Mouse (Mus musculus): ENCODE measurements at regions not wholly inside any gene's neighbourhood (a gene's known extent, or its start where the extent isn't known, plus 50 kb on each side); places are given as distances from the start of the nearest gene placed in this dataset.

DNA sequence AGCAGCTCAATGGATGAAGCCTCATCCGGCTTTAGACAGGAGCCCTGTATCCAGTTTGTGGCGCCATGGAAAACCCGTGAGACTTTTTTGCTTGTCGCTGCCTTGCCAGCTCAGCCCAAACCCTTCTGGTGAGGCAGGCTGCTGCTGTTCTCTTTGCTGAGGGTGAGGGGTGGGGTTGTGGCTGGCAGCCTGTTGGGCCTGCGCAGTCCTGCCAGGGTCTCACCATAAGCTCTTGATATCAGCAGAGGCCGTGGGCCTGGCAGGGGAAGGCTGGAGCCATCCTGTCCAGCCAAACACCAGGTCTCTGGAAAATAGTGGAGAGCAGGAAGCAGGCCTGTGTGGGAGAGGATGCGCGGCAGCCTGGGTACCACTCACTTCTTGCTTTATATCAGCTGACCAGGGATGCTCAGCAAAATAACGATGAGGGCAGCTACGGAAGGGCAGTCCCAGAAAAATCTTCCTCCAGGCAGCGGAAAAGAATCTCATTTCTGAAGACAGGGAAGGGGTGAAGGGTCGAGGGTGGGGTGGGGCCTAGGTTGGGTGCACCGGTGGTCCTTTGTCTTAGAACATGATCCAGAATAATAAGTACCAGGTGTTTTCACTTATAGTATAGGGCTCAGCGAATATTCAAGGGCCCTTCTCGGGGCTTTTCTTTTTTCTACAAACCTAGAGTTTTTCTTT, 73.4 kb upstream of the Medag start:
- no peak for DNase-seq (ENCODE audit: extremely low read depth, low read depth)

DNA sequence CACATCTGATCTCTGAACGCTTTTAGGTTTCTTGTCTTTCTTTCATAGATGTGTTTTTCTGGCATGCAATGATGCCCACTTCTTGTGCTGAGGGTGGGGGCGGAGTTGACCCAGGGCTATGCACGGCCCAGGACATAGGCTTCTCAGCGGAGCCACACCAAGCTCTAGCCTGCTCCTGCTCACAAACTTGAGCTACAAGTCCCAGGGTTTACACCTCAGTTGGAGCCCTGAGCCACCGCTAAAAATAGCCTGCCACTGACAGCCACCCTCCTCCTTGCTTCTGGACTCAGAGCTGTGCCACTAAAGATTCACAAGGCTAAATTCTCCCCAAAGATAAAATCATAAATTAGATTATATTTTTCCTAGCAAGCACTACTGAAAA, 72.9 kb upstream of the Medag start:
- DNase-seq (ENCODE audit: extremely low read depth, low read depth): no peak

DNA sequence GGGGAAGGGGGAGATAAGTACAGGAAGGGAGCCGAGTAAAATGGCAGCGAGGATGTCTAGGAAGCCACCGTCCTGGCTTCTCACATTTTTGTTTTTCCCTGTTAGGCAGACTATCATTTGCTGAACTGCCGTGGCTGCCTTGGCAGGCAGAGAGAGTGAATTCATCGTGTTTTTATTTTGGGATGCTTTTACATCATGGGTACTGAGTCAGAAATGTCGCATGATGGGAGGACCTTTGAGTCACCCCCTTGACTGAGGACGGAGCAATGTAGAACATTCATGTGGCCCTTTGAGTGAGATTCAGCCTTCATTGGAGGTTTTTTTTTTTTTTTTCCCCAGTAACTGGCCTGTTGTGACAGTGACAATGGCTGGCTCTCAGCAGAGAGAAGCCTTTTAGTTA, 71.2 kb upstream of the Medag start:
- DNase-seq (ENCODE audit: extremely low read depth, low read depth): no peak

DNA sequence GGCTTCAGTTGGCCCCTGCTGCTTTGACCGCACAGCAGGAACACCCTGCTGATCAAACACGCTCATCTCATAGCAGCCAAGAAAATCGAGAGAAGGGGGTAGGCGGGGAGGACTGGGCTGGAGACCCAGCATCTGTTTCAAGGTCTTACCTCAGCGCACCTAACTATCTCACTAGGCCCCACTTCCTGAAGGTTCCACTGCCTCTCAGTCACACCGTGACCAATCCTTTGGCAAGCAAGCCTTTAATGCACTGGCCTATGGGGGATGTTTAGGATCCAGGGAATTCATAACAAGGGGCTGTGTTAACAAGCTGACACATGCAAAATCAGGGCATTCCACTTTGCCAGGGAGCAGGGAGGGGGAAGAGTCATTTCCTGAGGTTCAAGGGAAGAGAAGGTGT, 70.1 kb upstream of the Medag start:
- DNase-seq (ENCODE audit: extremely low read depth, low read depth): no peak

DNA sequence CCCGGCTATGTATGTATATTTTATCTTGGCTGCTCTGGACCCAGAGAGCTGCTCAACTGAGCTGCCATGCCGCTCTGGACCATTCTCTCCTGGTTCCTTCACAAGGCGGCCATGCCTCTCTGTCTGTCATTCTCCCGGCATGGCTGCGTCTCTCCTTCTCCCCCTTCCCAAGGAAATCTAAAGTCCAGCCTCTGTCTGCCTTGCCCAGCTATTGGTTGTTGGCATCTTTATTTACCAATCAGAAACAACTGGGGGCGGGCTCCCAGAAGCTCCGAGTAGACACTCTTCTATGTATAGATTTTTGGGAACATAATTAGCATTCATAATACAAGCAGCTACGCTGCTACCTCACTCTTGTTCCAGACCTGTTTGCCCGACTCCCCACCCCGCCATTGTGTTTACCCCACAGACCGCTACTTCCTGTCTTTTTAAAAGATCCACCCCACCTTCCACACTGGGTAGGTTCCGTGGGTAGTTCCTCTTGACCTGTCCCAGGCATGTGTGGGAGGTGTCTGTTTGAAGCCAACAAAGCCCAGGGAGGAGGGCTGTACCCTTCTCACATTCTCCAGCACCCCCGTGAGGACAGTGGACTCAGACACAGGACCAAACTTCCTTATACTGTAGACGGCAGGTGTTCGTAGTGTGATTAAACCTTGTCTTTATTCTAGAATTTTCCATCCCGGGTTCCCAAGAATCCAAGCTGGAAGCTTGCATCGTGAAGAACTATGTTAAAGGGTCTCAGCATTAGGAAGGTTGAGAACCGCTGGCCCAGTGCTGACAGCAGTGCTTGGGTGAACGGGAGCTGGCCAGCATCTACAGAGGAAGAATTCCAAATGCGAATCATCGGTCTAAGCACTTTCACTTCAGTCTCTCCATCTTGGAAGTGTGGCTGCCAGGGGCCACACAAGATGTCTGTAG, 67.7 kb upstream of the Medag start:
- DNase-seq (ENCODE audit: extremely low read depth, low read depth): peak; percentile 71

DNA sequence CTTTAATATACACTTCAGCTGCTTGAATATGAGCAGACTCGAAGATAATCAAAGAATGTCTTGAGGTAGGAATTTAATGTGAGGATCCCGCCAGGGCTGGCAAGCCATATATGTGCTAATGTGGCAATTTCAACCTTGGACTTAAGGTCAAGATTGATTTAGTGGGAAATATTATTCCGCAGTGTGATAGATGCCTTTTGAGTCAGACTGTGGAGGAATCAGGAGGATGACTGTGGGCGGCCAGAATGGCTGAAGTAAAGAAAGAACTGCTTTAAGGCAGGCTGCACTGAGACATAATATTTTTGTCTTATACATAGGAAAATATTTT, 67.1 kb upstream of the Medag start:
- DNase-seq (ENCODE audit: extremely low read depth, low read depth): no peak

DNA sequence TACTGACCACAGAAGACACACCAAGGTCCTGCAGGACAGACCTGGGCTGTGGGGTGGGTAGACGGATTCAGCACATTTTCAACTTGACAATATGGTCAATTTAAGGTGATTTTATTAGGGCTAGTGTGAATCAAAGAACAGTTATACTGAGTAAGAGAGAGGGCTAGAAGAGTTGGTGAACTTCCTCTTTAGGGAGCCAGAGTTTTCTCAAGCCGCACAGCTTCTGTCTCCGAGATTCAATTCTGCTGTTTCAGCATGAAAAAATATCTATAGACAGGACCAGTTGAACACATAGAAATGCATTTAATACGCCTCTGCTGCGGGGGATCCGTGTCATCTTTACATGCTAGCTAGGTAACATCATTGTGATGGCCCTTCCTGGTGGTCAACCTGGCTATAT, 66.4 kb upstream of the Medag start:
- DNase-seq (ENCODE audit: extremely low read depth, low read depth): no peak

DNA sequence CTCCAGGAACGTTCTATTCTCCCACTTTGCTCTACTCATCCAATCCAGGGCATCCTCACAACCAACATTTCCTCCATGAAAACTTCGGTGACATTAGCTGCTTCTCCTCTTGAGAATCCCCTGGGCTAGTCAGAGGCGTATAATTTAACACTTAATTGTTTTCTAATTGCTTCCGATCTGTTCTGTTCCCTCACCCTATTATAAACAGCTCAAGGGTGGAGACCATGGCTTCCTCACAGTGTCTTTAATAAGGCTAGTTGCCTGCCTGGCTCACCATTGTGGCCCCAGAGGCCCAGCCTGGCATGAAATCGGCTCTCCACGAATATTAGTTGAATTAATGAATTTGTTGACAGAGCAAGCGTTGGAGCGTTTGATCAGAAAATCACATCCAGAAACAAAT, 61.9 kb upstream of the Medag start:
- DNase-seq (ENCODE audit: extremely low read depth, low read depth): no peak

DNA sequence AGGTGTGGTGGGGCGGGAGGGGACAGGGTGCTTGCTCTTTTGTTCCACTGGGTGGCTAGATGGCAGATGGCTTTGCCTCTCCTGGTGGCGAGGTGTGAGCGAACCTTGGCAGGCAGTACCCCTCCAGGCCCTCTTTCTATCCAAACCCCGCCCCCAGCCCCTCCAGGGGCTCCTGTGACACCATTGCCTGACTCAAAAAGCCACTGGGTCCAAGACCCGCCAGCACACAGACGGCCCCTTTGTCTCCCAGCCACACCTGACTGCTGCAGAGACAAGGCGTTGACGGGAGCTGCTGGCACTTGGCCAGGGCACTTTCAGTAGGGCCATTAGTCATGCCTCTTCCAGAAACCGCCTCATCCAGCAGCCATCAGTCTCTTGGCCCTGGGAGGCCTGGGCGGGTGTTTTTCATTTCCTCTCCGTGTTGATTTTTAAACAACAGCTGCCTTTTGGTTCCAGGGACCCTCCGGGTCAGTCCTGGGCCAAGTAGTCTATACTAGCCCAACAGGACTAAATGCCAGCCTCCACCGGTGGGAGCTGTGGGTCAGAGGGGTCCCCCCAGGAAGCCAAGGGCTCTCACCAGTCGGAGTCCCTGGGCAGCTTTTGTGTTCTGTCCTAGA, 58.4 kb upstream of the Medag start:
- peak; percentile 69 for DNase-seq (ENCODE audit: extremely low read depth, low read depth)

DNA sequence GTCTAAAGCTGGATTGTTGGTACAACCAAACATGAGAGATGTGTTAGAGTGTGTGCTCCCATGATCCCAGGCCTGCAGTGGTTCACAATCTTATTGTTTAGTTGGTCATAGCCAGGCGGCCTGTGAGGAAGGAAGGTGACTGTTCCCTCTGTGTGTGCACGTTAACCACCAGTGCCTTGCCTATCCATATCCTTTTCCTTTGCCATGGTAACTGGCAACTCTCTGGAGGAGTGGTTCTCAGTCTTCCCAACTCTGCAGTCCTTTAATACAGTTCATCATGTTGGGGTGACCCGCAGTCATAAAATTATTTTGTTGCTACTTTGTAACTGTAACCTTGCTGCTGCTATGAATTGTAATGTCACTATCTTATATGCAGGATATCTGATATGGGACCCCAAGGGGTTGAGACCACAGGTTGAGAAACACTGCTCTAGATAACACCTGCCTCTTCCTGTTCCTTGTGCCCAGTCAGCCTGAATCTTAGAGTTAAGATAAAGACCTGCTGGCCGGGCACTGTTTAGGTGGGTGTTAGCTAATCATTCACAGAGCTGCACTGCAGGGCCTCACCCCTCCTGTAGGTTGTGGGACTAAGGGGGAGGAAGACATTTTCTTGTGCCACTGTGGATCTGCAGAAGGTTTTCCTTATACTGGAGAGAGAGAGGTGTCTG, 57.0 kb upstream of the Medag start:
- peak; percentile 77 for DNase-seq (ENCODE audit: extremely low read depth, low read depth)

DNA sequence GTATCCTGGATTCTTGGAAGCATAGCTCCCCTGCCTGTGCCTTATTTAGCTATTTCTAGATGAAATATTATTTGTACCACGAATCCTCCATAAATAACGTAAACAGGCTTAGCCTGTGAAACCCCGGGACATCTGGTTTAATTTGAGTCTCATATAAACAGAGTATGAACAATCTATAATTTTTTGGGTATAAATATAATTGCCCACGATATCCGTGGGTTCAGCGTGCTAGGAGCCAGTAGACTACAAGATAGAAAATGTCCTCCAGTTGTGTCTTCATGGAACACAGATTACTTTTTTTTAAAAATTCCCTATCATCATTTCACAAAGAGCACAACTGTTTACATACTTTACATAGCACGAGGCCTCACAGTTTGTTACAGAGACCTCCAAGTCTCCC, 56.4 kb upstream of the Medag start:
- no peak for DNase-seq (ENCODE audit: extremely low read depth, low read depth)

DNA sequence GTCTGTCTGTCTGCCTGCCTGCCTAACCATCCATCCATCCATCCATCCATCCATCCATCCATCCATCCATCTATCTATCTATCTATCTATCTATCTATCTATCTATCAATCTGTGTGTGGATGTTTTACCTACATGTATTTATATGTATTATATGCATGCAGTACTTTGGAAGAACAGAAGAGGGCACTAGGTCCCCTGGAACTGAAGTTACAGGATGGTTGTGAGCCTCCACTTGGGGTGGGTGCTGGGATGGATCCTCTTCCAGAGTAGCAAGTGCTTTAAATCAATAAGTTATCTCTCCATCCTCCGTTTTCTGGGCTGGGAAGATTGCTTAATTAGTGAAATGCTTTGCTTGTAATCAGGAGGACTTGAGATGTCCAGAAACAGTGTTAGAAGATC, 54.6 kb upstream of the Medag start:
- DNase-seq (ENCODE audit: extremely low read depth, low read depth): no peak
